Mouse (Mus musculus) layer of hippocampus, postnatal 25 days (tissue): ENCODE results near the gene Srek1. TPM values are rescaled to one million over a fixed set of nuclear protein-coding genes. Genes with fewer than 3 reads are reported as not detected.

ENCODE experiments used
- DNase-seq, 2 experiments: peaks; one replicate each; pipeline ENCODE4 v3.0.0; 2022; ENCODE audit warnings: mixed read lengths in 2 of 2, low spot score in 1 of 2; ENCODE audit errors: extremely low spot score in 1 of 2
- total RNA-seq, 2 experiments: library from RNA; stranded (reverse); gene quantifications; 2 replicates each; pipeline ENCODE4 v1.2.3; 2021

Srek1 gene
- 10 to 100 TPM; 63.4 to 95.1 TPM for total RNA-seq

GRCm38 (mm10) chr13:103774119-103774757 is at the start of gene Srek1:
Gene Srek1, minus strand, starts transcription at chr13:103774608.
- peak; percentile 92 to 97 for DNase-seq

DNA sequence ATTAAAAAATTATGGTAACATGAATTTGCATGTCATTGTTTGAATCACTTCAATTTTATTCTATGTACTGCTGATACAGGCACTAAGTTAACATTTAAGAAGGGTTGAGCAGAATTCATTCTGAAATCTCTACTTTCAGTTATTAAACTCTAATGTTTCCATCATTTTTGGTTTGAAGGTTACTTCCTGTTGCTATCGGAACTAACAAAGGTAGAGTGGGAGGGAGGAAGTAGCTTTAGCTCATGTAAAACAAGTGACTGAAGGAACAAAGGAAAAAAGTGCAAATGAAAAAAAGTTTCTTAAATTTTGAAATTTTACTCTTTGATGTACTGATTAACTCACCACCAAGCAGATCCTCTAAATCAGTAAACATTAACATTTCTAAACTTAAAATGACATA is 47.9 kb upstream of the Srek1 start:
- DNase-seq = no peak

GRCm38 (mm10) chr13:103819377-103819776 is 45.0 kb upstream of the Srek1 start:
- DNase-seq = no peak

DNA sequence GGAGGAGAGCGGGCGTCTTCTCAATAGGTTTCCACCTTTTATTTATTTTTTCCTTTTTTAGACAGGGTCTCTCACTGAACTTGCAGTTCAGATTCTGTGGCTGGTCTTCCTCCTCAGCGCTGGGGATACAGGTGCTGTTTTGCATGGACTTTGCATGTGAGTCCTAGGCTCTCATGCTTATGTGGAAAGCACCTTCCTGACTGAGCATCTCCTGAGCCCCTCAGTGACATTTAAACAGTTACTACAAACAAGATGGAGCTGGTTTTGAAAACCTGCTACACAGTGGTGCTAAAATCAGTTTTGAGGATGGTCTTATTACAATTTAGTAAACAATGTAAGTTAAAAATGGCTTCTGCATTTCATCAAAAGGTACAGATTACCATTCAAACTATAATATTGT is 43.5 kb upstream of the Srek1 start:
- no peak for DNase-seq

DNA sequence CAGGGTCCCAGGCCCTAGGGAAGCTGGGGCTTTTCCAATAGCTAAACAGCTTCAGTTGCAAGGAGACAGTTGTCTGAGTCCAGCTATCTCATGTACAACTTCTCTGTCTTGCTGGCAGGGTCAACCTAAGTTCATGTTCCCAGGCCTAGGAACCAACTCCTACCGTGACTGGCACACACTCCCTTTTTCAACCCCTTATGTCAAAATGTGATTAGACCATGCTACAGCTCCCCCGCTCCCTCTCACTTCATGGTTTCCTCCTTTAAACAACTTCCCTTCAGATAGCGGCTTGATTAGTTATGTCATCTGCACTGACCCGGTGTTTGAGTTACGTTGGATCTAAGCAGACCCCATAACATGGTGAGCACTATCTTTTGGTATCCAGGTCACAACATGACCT is 33.1 kb upstream of the Srek1 start:
- DNase-seq = no peak

- peak; percentile 26 to 27 for DNase-seq
Observed at GRCm38 (mm10) chr13:103806210-103806851, 31.9 kb upstream of the Srek1 start.

DNA sequence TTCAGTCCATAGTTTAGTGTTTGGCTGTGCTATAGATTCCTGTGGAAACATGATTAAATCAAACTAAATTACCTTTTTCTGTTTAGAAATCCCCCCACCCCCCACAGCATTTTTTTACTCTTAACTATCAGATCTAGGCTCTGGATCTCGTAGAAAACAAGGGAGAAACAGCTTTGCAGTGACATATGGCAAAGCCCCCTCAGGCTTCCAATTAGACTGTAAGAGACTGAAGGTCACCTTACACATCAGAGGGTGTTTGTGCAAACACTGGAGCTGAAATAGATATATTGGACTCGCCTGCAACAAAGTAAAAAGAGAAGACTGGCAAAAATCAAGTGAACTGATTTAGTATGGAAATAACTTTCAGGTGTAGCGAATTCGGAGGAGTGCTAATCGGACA is 29.3 kb upstream of the Srek1 start:
- no peak for DNase-seq

GRCm38 (mm10) chr13:103801021-103801420 is 26.6 kb upstream of the Srek1 start:
- no peak for DNase-seq

- no peak for DNase-seq
Observed at GRCm38 (mm10) chr13:103794688-103795543, 20.5 kb upstream of the Srek1 start.

- DNase-seq = peak in 1 of 2 experiments; percentile 77
Observed at GRCm38 (mm10) chr13:103779922-103780585, 5.6 kb upstream of the Srek1 start.

- DNase-seq = no peak
Observed at GRCm38 (mm10) chr13:103777126-103777525, 2.7 kb upstream of the Srek1 start.

GRCm38 (mm10) chr13:103773407-103774118 is 845 bp downstream of the Srek1 start:
- no peak for DNase-seq

DNA sequence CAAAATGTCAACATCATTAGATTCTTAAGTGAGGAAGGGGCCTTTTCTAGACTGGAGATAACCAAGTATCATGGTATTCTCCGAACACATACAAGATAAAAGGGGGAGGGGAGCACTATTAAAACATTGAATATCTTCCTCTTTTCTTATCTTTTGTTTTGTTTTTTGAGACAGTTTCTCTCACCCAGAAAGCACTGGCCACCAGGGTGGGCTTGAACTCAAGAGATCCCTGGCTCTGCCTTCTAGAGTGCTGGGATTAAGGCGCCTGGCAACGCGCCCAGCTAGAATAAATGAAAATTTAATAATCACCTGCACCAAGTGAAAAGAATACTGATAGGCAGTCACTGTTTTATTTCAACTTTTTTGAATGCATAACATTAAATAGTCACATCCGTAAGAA is 1.5 kb downstream of the Srek1 start:
- no peak for DNase-seq

- no peak for DNase-seq
Observed at GRCm38 (mm10) chr13:103770821-103771220, 3.6 kb downstream of the Srek1 start.

DNA sequence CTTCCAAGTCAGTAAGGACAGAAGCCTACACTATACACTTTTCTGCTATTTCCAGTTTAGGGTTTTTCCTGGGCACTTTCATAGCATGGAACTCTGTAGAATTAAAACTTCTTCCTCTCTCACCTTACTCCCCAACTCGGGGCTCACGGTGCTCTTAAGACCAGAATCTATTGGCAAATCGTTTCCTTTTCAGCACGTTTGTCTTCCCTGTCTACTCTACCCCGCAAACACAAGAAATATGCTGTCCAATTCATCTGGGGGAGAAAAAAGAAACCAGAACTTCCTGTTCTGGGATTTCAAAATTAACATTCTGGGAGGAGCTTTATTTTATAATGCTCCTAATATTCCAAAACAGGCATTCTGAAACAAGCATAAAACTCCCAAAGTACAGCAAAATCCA is 6.5 kb downstream of the Srek1 start:
- DNase-seq = no peak

GRCm38 (mm10) chr13:103763640-103764039 is 10.8 kb downstream of the Srek1 start:
- no peak for DNase-seq

GRCm38 (mm10) chr13:103761971-103762370 is 12.4 kb downstream of the Srek1 start:
- no peak for DNase-seq

- DNase-seq = peak in 1 of 2 experiments; percentile 34
Observed at GRCm38 (mm10) chr13:103751421-103751820, 23.0 kb downstream of the Srek1 start.

DNA sequence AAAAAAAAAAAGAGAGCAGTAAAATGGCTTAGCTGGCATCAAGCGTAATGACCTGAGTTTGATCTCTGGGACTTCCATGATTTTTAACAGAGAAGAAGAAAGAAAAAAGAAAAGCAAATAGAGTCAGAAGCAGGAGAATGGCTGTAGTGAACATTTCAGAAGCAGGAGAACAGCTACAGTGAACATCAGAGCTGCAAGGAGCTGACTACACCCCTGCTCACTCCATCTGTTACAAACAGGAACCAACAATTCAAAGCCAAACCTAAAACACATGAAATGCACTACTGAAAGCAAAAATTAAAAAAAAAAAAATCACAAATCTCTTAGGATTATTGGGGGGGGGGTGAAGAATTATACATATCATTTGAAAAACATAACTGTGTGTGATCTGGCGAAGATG is 28.7 kb downstream of the Srek1 start:
- DNase-seq = no peak

DNA sequence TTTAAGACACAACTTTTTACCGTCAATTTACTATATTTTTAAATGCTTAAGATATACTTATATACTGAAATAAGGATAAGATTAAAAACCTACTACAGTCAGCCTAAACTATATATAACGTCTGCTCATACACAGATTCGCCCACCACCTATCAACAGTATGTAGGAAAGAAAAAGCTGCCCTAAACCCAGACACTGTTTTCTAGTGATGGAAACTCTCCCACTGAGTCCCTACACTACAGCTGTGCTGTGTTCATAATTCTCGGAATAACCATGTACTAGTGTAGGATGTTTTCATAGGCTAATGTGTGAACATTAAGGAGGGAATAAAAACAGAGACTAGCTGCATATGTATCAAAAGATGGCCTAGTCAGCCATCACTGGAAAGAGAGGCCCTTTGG is 29.2 kb downstream of the Srek1 start:
- DNase-seq = no peak
